Mouse (Mus musculus) v-Abl transformed pro-B cells (cell line): ENCODE data around the gene Opcml.

ENCODE experiments used
- in situ Hi-C, 2 experiments: fragments of 400-800 bp; cut with MboI; formaldehyde crosslinking; loops; one replicate each; pipeline ENCODE4 v1.15.1; 2025; ENCODE audit not compliant: unreplicated experiment in 2 of 2

Gene Opcml

DNA sequence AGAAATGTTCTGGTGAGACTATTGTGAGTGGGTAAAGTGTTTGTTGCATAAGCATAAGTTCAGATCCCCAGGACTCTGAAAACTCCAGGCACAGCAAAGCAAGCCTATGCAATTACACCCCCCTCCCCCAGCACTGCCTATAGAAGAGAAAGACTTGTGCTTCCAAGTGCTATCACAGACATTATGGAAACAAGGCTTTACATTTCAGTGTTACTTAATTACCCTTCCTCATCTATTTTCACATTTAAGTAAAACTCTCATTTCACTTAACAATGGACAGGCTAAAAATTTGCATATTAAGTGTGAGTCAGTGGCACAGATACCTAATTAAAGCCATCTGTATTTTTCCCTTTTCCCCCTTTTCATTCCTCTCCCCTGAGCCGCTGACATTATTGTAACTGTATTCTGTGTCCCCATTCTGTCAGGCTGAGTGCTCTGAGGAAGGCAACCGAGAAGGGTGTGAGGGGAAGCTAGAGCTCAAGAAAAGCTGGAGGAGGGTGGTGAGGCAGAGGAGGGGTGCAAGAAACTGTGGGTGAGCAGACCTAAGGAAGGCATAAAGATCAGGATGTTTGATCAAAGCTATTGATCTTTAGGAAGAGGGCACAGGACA is 1055.5 kb downstream of the Opcml start:
- in situ Hi-C loops = no loop called here

DNA sequence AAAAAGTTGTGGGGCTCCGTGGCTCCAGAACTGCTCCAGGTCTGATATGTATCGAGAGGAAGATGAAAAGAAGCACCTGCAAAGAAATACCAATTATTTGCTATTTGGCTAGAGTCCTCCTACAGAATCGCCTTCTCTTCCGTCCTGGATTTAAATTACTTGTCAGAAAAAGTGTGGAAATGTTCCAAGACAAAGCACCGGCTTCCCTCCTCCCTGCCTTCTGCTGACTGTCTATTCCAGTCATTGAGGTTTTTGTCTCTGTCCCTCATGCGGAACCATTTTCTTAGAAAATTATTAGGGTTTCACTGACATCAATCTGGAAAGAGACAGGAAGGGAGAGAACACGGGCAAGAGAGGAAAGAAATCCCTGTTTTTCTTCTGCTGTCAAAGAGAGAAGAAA is 1065.3 kb downstream of the Opcml start:
- in situ Hi-C loops = no loop called here

DNA sequence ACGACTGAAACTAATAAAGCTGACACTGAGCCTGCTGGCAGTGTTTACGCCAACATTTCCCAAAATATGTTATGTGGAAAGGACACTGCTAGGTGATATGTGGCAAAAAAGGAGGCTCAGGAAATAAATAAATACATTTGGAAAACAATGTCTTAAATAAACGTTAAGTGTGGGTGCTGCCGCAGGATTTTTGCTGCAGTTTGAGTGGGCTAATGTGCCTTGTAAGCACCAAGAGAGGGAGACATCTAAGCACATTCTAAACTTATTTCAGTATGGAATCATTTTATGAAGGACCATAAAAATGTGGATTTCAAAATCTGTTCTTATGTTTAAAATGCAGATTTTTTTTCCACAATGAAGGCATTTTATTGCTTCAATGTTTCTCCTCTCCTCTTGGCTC is 1071.4 kb downstream of the Opcml start:
- in situ Hi-C loops = no loop called here

DNA sequence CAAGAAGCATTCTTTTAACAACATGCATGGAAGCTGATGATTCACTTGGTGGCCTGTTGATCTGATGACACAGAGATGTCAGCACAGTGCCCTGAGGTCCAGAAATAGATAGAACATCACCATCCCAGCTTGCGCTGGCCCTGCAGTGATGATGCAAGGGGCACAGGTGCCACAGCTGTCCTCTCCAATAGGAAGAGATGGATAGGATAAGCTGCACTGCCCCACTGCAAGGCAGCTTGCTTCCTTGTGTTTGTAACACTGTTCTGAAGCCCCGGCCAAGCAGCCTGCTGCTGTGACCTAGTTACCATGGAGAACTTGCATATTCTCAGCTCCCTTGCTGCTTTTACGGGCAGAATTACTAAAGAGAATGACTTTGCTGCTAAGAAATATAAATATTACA is 1076.7 kb downstream of the Opcml start:
- in situ Hi-C loops = no loop called here

DNA sequence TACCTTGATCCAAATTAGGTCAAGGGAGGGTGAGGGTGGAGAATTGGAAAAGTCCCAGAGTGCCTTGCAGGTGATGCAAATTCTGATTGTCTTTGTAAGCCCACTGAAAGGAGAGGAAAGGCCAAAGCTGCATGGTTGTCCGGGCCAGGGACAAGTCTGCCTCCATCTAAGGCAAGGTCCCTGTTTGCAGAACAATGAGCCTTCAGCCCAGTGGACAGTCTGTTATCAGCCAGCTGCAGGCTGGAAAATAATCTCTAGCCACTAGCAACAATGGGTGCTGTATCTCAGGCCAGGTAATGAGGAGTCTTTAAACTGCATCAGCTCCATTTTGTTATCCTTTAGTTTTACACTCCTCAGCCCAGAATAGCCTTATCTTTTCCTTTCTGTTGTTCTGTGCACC is 1079.9 kb downstream of the Opcml start:
- in situ Hi-C loops = no loop called here

DNA sequence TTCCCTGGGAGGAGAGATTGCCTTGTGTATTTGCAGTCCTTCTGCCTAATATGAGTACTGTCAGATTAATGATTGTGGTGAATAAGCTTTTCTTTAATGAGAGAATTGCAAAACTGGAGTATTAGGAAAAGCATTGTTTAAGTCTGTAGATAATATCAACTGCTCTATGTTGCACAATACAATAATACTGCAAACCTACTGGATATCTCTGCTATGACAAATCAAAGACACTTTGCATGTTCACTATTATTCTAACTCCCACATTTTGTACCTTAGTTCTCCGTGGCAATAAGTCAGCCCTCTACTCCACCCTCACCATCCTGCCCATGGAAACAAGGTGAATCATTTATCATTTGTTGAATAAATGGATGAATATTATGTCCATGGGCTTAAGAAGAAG is 1092.0 kb downstream of the Opcml start:
- in situ Hi-C loops = no loop called here

DNA sequence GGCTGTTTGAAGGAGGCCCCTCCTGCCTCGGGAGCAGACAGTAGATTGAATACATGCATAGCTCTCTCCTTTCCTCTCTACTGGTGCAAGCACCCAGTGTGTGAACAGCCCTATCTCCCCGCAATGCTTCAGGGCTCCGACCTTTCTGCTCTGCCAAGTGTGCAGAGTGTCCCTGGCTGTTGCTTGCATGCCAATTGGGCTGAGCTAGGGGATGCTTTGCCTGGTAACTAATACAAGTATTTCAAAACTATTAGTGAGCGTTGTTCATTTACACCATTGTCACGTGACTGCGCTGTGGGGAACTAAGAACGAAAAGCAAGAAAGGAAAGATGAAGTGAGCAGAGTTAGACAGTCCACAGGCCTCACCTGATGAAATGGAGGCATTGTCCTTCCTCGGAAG is 1101.0 kb downstream of the Opcml start:
- in situ Hi-C loops = no loop called here

DNA sequence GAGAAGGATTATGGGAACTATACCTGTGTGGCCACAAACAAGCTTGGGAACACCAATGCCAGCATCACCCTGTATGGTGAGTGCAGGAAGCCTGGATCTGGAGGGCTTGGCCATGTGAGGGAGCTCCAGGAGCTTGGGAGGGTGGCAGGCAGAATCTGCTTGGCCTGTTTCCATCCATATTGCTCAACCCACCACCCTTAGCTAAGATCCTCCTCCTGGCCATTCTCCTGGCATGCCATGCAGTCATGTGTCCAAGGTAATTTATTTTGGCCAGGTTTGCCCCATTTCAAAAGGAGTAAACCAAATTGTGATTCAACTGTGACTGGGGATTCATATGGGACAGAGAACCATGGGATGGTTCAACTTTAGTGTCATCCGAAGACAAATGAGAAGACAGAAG is 1112.7 kb downstream of the Opcml start:
- in situ Hi-C loops = no loop called here

DNA sequence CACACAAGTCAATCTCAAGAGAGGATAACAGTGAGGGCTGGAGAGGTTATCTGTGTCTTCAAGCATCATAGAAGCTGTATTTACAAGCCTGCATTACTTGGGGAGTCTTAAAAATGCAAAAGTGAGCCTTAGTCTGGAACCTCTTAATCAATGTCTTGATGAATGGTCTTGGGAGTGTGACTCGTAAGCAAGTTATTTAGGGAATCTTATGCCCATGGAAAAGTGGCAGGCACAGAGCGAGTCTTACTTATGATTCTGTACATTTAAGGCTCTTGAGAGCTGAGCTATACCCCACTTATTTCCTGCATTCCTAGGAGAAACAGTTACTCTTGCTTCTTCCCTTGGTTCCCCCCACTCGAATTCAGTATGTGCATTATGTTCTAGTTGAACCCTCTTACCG is 1119.2 kb downstream of the Opcml start:
- in situ Hi-C loops = no loop called here

DNA sequence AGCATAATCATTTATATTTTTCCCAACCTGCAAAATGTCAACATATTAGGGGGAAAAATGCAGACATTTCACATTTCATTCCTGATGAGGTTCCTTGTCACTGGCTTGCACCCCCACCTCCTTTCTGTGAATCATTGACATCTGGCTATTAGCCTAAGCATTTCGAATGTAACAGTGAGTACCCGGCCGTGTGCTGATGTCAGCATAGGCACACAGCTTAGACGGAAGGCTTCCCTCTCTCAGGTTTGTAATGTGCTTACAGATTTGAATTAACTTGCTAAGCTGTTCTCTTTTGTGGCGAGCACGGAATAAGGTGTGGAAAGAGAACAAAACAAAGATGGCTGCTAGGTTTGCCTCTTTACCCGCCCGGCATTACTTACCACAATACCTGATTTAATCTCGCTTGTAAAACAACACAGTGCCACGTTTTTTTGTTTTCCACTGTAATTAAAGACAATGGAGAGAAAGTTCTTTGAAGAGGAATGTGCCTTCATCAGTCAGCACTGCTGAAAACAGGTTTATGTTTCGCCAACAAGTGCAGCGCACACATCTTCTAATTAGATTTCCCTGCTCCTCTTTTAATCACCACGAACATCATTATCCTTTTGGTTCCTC is 1121.1 kb downstream of the Opcml start:
- in situ Hi-C loops = no loop called here

DNA sequence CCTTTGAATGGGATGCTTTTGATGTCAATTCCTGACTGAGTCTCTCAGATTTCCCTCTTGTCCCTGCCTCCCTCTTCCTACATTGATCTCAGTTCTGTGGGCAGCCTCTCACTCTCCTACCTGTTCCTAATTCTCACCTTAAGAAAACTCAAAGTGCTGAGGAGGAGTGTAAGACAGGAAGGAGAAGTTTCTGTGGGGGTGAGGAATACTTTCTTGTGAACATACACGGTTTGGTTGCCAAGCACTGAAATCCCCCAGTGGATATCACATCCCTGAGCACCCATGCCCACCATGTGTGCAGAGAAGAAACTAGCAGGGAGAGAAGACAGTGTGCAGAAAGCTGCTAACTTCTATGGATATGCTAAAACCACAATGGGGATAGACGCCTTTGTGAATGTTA is 1141.5 kb downstream of the Opcml start:
- in situ Hi-C loops = no loop called here

DNA sequence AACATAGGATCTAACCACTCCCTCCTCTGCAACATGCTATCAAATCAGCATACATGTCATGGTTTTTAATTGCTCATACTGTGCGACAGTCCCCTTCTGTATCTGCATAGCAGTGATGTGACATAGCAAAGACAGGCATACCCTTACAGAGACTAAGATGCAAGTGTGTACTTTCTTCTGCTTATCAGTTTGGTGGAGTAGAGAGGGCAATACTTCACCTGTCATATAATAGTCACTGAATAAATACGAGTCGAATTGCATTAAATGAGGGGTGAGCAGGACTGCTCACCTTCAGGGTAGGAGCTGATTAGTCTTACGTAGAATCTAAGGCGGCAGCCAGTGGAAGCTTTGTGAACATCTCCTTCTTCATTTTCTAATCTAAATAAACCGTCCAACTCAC is 1146.6 kb downstream of the Opcml start:
- in situ Hi-C loops = no loop called here

DNA sequence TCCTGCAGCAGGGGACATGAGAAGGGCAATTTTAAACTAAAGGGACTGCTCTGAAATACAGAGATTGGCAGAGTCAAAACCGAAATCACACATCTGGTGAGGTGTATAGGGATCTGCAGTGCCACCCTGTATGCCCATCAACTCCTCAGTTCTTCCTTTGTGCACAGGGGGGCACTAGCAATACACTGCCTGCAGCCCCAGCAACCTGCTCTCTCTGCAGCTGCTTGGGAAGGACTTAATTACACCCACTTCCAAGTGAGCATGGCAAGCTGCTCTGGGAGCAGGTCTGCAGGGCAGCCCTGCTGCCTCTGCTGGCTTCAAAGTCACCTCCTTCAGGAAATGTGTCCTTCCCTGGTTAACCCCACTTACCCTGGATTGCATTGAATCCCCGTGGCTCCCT is 1147.4 kb downstream of the Opcml start:
- in situ Hi-C loops = no loop called here

DNA sequence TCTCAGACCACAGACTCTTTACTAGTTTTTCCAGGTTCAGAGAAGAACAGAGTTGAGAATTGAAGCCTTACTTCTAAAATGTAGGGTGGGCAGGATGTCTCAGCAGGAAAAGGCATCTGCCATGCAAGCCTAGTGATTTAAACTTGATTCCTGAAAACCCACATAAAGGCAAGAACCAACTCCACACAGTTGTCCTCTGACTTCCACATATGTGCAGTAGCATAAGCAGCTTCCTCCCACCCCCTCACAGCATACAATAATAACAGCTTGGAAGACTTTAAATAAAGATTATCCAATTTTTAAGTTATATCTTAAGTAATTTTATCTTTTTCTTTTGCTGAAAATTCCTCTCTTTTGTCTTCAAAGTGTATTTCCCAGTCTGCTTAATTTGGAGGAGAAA is 1150.3 kb downstream of the Opcml start:
- in situ Hi-C loops = no loop called here

DNA sequence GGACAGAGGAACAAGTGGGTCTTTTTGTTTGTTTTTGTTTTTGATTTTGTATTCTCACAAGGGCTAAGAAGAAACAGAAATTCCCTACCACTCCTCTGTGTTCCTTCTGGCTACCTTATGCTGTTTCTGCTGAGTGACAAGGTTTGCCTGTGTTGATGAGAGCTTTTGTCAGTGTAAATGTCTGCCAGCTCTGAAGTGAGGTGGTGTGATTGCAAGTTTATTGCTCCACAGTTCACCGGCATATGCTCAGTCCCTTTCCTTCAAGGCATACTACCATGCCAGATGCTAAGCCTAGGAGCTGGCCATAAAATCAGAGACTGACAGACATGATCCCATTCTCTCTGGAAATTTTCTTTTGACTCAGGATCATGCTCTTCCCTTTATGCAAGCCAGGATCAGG is 1178.9 kb downstream of the Opcml start:
- in situ Hi-C loops = no loop called here
